Mouse (Mus musculus) urinary bladder, postnatal 4 days (tissue): ENCODE measurements around the gene Eva1c.
"Not testable (repeated sequence)": the region's sequence is repeated elsewhere in the genome, so short reads cannot be mapped to it uniquely, and the experiment has no call there.

ENCODE experiments used
- DNase-seq, 2 experiments: peaks; one replicate each; pipeline ENCODE4 v3.0.0; 2021 to 2022; ENCODE audit warnings: low spot score in 2 of 2

The Eva1c gene

DNA sequence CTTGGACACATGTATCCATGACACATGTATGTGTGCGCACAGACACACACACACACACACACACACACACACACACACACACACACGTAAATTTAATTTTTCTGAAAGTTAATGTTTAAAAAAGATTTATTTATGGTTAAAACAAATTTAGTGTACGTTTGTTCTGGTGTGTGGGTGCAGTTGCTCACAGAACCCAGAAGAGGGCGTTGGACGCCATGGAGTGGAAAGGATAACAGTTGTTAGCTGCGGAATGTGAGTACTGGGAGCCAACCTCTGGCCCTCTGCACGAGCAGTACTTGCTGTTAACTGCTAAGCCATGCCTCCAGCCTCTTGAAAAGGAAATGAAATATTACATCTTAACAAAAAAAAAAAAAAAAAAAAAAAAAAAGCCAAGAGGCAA lies at the start of gene Eva1c:
Gene Eva1c (plus strand): TSS at position 263 of the 400 bp plus-strand sequence.
- no peak for DNase-seq

DNA sequence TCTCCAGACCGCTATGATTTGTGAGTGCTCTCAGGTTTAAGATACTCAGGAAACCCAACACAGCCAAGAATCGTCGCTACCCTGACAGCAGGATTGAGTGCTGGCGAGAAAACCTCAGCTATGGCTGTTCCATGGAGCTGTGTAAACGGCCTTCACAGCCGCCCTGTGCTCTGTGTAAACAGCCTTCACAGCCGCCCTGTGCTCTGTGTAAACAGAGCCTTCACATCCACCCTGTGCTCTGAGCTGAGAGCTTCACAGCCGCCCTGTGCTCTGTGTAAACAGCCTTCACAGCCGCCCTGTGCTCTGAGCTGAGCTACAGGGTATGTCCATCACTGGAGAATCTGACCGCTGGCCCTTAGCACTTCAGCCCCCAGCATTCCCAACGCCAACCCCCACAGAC lies 46.7 kb upstream of the Eva1c start:
- no peak for DNase-seq

- DNase-seq: no peak
Observed at GRCm38 (mm10) chr16:90783302-90783701, 43.2 kb upstream of the Eva1c start.

DNA sequence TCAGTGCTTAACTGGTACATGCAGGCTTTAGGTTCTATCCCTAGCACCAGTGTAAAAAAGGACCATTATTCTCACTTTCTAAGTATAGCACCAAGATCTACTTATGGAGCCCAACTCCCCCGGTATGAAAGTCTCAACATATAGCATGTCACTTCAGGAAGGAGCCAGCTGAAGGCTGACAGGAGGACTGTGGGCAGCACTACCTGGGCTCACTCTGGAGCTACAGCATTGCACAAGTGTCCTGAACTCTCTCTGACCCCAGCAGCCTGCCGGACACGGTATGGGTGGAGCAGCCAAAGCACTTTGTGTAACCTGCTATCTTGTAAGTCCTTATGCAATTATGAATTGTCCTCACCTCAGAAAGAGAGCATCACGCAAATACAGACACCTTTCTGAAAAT lies 41.3 kb upstream of the Eva1c start:
- no peak for DNase-seq

DNA sequence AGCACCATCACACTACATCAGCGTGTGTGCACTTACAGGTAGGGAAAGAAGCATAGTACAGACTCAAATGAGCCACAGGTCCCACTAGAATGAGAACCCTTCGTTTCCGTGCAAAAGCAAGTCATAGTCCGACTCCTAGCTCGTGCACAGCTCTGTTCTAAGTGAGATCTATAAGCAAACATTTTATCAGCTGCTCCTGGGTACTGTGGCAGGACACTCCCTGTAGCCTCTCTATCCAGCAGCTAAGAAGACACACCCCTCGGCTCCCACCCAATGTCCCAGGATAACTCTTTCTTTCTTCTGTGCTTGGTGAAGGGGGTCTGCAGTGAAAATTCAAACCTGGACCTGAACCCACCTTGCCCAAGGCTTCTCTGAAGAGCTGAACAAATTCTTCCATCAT lies 37.9 kb upstream of the Eva1c start:
- DNase-seq: no peak

GRCm38 (mm10) chr16:90790946-90791345 lies 35.6 kb upstream of the Eva1c start:
- DNase-seq: no peak

- no peak for DNase-seq
Observed at GRCm38 (mm10) chr16:90792066-90792465, 34.5 kb upstream of the Eva1c start.

DNA sequence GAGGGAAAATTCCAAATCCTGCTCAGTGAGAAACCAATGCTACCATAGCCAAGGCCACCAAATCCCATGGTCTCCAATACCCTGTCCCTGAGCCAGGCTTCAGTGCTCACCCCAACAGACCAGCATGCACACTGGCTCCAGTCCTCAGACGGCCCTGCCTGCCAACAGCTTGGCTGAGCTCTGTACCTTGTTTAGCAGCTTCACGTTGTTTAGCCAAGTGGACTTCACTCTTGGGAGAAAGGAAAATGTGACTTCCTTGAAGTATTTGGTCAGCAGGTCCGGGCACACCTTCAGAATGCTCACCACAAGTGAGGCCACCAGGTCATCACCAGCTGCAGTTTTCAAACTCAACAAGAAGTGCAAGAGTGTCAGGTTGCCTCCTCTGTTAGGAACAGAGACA lies 34.0 kb upstream of the Eva1c start:
- no peak for DNase-seq

- no peak for DNase-seq
Observed at GRCm38 (mm10) chr16:90794708-90795107, 31.8 kb upstream of the Eva1c start.

DNA sequence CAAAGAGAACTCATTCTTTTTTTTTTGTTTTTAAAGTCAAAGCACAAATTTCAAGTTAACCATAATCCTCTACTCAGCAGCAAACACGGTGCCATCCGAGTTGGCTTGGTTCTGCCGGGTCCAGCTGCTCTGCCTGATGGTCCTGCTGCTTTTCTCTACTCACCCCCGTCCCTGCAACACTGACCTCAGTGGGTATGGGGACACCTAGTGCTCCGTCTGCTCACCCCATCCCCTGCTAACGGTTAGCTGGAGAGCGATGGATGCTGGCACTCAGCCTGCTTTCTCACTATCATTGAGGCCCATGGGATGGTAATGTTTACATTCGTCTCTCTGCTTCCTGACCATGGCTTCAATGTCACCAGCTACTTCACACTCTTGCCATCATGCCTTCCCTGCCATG lies 28.1 kb upstream of the Eva1c start:
- DNase-seq: no peak

- no peak for DNase-seq
Observed at GRCm38 (mm10) chr16:90798848-90799247, 27.7 kb upstream of the Eva1c start.

- DNase-seq: no peak
Observed at GRCm38 (mm10) chr16:90799840-90800239, 26.7 kb upstream of the Eva1c start.

DNA sequence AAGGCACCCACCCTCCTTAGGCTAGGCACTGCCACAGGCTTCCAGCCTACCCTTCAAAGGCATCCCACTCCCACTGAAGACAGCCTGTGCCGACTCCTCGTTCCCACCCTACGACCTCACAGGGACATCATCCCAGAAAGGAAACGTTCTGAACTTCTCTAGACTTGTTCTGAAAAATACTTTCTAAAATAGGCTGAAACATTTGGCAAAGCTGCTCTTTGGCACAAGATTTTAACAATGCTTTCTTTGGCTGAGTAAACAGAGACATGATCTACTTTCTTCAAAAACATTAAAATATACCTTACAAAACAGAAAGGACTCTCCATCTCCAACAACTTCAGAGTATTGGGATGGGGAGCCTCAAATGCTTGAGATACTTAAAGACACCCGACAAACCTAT lies 25.3 kb upstream of the Eva1c start:
- DNase-seq: no peak

DNA sequence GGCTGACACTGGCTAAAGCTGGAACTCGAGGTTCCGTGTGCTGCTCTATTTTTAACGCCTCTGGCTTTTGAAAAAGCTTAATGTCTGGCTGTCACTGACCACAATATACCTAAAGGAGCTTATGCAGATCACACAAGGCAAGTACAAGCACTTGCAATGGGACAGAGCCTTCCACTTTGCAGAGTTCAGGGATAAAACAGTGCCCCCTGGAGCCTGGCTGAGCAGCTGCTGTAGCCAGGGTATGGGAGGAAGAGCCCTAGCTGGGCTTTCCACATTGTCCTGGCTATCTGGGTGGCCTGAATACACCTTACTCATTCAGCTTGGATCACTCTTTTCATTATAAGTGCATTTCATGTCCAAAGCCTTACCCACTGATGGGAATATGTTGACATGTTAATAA lies 24.6 kb upstream of the Eva1c start:
- DNase-seq: no peak

GRCm38 (mm10) chr16:90804466-90804865 lies 22.1 kb upstream of the Eva1c start:
- no peak for DNase-seq

GRCm38 (mm10) chr16:90809975-90810715 lies 16.4 kb upstream of the Eva1c start, which contains the start of gene Urb1:
Gene Urb1, minus strand, starts transcription at chr16:90810413.
- DNase-seq: peak; percentile 97 to 100

DNA sequence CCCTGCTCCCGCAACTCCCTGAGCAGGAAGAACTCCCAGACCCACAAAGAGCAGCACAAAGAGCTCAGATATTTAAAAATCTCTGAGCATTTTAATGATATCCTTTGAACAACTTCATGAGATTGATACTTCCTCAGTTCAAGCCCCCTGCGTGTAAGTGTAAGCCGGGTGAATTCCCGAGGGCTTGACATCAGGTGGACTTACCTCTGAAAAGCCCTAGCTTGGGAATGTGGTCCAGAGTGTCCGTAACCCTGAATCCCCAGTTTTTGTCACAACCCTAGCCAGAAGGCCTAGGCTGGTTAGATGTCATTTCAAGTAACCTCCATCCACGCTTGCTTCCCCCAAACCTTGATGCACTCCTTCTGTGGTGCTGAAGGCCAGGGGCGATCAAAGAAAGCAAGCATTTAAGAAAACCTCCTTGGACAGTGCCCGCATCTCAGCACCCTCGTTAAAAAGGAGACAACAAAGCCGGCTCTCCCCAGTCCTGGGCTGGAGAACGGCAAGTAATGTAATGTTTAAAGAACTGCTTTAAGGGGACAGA lies 15.7 kb upstream of the Eva1c start:
- DNase-seq: no peak

DNA sequence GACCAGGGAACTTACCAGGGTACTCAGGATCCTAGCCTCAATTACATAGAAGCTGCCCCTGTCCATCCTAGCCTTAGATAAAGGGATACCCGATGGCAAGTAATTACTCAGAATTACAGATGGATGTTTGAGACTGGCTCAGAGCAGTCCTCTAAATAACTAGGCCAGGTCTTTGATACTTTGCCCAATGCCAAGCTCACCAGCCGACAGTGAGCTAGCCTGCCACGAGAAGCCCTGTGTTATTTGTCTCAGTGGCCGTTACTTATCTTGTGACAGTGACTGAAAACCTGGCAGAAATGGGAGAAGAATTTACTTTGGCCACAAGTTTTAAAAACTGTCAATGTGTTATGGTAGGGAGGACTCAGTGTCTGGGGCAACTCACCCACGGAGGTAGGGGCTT lies 14.4 kb upstream of the Eva1c start:
- no peak for DNase-seq

- no peak for DNase-seq
Observed at GRCm38 (mm10) chr16:90820326-90820725, 6.2 kb upstream of the Eva1c start.

DNA sequence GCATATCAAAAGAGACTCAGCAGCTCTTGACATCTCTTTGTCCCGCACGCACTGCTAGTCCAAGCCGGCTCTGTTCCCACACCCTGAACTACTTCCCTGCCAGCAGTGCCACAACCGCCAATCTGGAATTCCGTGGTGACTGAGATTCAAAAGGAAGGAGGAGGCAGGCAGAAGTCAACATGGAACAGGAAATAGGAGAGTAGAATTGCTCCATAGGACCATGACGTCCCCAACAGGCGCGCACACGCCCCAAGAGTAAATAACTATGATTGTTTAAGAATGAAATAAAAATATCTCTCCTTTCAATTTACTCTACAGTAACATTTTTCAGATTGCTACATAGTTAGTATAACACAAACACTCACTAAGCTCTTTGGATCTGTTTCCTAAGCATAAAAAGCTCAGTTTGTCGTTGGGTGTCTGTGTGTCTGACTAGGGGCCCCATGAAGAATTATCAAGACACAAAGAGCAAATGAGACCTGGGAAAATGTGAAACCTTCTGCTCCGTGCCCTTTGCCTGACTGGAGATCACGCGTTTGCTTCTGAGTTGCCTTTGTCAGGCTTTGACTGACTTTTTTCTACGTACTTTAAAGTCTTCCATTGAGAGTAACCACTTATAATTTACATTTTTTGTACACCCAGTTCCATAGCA lies 5.3 kb upstream of the Eva1c start:
- no peak for DNase-seq

DNA sequence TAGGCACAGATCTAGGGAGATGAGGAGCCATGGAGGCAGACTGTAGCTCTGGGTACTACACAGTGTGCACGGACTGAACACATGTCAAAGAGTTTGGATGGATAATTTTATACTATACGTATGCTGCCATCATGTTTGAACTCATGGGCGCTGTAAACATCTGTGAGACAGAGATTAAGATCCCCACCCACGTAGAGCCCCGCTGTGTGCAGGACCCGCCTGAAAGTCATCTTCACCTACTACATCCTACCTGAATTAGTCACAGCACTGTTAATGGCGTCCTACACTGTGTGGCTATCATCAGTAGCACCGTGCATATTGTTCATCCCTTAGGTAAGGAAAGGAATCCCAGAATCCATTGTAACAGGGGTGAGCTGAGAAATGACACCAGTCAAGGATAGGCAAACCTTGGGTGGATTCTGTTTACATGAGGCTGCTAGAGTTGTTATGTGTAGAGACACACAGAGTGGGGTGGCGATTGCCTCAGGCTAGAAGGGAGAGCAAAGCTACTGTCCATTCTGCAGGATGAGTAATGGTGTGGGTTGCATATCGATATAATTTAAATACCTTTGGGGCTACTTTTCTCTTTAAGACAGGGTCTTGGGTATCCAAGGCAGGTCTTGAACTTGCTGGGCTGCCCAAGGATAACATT lies 4.1 kb upstream of the Eva1c start:
- DNase-seq: no peak

- no peak for DNase-seq
Observed at GRCm38 (mm10) chr16:90822981-90823380, 3.5 kb upstream of the Eva1c start.

DNA sequence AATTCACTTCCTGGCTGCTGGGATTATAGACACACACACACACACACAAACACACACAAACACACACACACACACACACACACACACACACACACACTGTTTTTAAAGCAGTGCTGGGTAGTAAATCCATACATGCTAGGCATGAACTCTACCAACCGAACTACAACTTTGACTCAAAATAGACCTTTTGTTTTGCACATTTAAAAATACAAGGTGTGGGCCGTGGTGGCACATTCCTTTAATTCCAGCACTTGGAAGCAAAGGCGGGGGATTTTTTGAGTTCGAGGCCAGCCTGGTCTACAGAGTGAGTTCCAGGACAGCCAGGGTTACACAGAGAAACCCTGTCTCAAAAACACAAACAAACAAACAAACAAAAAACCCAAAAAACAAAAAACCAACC lies 2.5 kb upstream of the Eva1c start:
- not testable (repeated sequence) for DNase-seq
